Mouse (Mus musculus) frontal cortex, postnatal 36 days (tissue): ENCODE data around the gene Atp2a2.

Experiments
- DNase-seq, 2 experiments: peaks; one replicate each; pipeline ENCODE4 v3.0.0; 2022; ENCODE audit warnings: low spot score in 2 of 2

Atp2a2 gene

DNA sequence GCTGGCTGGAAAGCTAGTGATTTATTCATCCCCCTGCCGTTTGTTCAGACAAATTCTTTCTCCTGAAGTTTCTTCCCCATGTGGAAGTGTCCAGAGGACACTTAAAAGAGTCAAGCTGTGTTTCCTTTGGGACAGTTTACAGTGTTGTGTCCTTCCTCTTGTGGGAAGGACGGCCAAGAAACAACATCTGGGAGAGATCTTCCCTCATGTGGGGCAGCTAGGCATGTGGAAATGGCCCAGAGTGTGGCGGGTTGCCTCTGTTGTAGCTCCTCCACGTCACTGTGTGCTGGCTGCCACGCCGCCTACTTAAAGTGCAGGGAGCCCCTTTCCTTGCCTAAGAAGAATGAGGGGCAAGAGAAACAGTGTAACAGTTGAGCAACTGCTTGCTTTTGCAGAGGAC lies 89.2 kb downstream of the Atp2a2 start:
- DNase-seq, result no peak

DNA sequence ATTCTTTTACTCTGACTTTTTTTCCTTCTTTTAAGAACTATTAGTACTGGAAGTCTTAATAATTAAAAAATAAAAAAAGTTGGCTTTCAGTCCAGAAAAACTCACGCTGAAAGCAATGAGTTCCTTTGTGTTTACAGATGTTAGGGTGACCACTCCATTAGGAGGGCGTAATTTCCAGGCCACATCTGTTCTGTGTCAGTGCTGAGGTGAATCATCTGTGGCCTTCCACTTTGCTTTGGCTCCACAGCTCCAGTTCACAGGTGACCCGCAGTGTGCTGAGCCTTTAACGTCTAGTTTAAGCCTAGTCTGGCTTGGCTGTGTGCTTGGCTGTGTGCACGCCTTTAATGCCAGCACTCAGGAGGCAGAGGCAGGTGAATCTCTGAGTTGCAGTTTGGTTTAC lies 90.1 kb downstream of the Atp2a2 start:
- DNase-seq, result no peak

DNA sequence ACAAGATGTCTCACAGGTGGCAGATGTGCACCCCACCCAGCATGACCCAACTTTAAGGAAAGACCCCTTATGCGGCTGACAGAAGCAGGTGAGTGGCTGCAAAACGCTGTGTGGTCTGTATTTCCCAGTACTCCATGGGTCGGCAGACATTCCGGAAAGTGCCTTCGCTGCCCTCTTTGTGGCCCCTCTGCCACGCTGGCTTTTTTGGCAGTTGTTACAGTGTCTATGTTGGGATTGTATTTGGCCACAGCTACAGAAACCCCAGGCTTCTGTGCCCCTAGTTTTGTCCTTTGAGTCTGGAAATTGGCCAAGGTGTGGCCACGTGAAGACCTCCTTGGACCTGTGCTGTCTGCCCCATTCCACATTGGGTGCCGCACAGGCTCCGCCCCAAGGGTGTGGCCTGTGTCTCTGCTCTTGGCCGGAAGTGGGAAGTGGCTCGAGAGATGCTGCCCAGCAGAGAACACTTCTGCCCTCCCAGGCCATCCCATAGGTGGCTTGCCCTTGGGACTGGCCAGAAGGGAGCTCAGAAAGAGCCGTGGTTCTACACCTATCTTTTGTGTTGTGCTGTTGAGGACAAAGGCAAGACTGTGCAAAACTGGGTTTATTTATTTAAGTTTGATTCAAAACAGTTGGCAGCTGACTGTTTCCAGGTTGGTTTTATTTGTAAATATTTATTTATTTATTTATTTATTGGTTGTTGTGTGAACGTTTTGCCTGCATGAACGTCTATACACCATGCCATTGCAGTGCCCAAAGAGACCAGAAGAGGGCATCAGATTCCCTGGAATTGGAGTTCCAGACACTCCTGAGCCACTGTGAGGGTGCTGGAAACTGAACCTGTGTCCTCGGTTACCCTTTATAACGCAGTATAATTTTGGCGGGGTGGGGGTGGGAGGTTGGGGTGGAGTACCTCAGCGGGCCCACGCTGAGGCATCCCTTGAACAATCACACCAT lies 92.1 kb downstream of the Atp2a2 start:
- no peak for DNase-seq

DNA sequence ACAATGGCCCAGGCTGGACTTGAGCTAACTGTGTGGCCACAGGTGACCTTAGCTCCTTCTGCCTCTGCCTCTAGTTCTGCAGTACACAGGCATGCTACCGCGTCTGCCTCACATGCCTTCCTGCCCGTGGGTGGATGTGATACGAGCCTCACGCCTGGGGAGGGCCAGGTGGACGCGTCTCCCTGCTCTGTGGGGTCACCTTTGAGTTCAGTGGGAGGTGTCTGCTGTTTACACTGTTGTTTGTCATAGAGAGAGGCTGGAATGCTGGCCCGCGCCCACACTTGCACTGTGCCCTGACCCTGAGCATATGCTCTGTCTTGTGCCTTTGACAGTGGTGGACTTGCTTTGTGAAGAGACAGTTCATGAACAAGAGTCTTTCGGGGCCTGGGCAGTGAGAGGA lies 96.5 kb downstream of the Atp2a2 start:
- no peak for DNase-seq
